Mouse (Mus musculus): ENCODE measurements at regions not wholly inside any gene's neighbourhood (a gene's known extent, or its start where the extent isn't known, plus 50 kb on each side); places are given as distances from the start of the nearest gene placed in this dataset.

DNA sequence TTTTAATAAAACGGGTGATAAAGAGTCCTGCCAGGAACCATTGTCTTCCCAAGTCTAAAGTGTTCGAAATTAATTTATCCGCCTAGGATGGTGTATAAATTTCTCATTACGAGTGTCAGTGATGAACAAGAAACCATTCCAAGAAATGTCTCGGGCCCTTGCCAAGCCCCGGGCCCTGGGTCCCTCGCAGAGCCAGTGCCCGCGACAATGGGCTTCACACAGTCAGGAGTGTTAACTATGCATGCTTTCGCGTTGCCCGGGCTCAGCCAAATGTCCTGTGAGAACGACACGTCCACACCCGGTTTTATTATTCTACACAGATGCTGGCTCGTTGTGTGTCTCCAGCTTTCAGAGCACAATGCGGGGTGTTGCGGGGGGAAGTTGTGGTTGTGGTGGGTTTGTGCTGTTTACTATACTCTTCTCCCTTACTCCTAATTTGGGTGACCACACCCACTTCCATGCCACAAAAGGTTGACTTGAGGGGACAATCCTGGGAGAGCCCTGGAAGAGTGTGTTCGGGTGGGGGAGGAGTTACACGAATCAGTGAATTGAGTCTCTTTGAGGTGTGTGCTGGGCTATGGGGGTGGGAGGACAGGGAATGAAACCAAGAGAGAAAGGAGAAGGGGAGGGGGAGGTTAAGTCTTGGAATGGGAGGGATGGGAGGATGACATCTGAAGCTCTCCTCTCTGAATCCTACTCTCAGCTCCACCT is 166.5 kb downstream of the Inhbb start:
- Histone ChIP-seq H3K27ac (replicated peaks; ENCODE audit: low read depth, low read length) (no peak overlapping the region), H3K4me3 (ENCODE audit: low read depth, low read length) (no peak overlapping the region), H3K36me3 (ENCODE audit: control insufficient read depth, insufficient read depth, low read length) (no peaks in the 10 kb centered on the region), H3K4me1 (ENCODE audit: control insufficient read depth, insufficient read depth, low read length) (0 out of 2 replicates have a peak, but pooled peaks cover 3% of the 10 kb centered on the region), H3K27me3 (replicated peaks; ENCODE audit: control insufficient read depth, insufficient read depth, low read length) (no peaks in the 10 kb centered on the region), H3K9me3 (ENCODE audit: control insufficient read depth, low read length) (no peaks in the 10 kb centered on the region), H3K9ac (ENCODE audit: low read depth, low read length) (no peak overlapping the region), H3K4me2 (ENCODE audit: low read depth, low read length) (no peak overlapping the region)
- WGBS: 91% methylated on average over 20 of the region's 20 CpGs
- ATAC-seq (ENCODE audit: low read depth) (no peak), DNase-seq (ENCODE audit: low spot score) (no peak)

DNA sequence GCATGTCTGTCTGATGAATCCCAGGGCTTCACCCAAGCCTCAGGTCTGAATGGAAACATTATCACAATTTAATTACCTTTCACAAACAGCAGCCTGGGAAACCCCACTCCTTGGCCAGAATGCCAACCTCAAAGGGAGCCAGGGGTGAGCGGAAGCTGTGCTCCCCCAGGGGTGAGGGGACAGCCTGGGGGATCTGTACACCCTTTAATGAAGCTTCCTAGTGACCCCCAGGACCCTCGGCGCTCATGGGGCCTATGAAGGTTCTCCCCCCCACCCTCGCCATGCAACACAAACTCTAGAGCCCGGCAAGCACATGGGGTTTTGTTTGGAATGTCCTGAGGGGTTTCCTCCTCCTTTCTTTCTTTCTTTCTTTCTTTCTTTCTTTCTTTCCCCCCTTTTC is 167.1 kb downstream of the Inhbb start:
- Histone ChIP-seq H3K27me3 (replicated peaks; ENCODE audit: control insufficient read depth, insufficient read depth, low read length) (no peaks in the 10 kb centered on the region), H3K9me3 (ENCODE audit: control insufficient read depth, low read length) (no peaks in the 10 kb centered on the region), H3K4me1 (ENCODE audit: control insufficient read depth, insufficient read depth, low read length) (no peaks in the 10 kb centered on the region), H3K27ac (replicated peaks; ENCODE audit: low read depth, low read length) (no peak overlapping the region), H3K4me2 (ENCODE audit: low read depth, low read length) (no peak overlapping the region), H3K9ac (ENCODE audit: low read depth, low read length) (no peak overlapping the region), H3K4me3 (ENCODE audit: low read depth, low read length) (no peak overlapping the region), H3K36me3 (ENCODE audit: control insufficient read depth, insufficient read depth, low read length) (no peaks in the 10 kb centered on the region)
- DNase-seq (ENCODE audit: low spot score): no peak
- 78% methylated on average over 5 of the region's 5 CpGs for WGBS
- ATAC-seq (ENCODE audit: low read depth): no peak

DNA sequence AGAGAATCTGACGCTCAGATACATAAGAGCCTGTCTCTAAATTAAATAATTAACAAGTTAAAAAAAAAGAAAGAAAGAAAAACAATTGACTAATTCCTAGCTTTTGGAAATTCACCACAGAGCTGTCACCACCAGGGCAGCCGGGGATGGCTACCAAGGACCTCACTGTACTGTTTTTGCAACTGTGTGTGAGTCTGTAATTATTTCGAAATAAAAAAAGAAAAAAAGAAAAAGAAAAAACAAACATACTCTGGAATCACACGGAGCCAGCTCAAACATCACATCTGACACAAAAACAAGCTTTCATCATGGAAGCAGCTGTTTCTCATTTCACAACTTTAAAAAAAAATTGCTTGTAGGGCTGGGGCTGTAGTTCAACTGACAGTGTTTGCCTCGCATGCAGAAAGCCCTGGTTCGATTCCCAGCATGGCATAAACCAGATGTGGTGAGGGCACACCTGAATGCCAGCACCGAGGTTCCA is 168.6 kb downstream of the Inhbb start:
- Histone ChIP-seq H3K4me3 (ENCODE audit: low read depth, low read length) (no peak overlapping the region), H3K4me1 (ENCODE audit: control insufficient read depth, insufficient read depth, low read length) (no peaks in the 10 kb centered on the region), H3K4me2 (ENCODE audit: low read depth, low read length) (no peak overlapping the region), H3K36me3 (ENCODE audit: control insufficient read depth, insufficient read depth, low read length) (no peaks in the 10 kb centered on the region), H3K27me3 (replicated peaks; ENCODE audit: control insufficient read depth, insufficient read depth, low read length) (no peaks in the 10 kb centered on the region), H3K9me3 (ENCODE audit: control insufficient read depth, low read length) (no peaks in the 10 kb centered on the region), H3K9ac (ENCODE audit: low read depth, low read length) (no peak overlapping the region), H3K27ac (replicated peaks; ENCODE audit: low read depth, low read length) (no peak overlapping the region)
- no peak for ATAC-seq (ENCODE audit: low read depth)
- DNase-seq (ENCODE audit: low spot score): peak; percentile 35
- WGBS: 27% methylated on average over 7 of the region's 7 CpGs

DNA sequence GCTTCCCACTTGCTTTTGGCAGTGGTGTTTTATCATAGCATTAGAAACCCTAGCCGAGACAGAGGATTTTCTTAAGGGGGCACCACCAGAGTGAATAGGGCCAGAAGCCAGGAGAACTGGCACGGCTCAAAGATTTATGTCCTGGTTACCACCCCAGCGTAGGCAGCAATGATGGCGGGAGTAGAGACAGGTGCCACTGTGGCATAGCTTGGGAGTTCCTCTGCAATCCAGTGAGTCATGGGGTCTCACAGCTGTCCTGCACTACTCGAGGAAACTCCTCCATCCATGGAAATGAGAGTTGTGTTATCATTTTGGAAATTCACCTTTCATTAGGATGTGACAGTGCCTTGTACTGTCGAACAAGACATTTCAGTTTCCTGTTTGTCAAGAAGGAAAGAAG is 169.6 kb downstream of the Inhbb start:
- no peaks in the 10 kb centered on the region for H3K9me3 ChIP-seq (ENCODE audit: control insufficient read depth, low read length)
- ATAC-seq (ENCODE audit: low read depth): no peak
- H3K4me2 ChIP-seq (ENCODE audit: low read depth, low read length): no peak overlapping the region
- no peaks in the 10 kb centered on the region for H3K4me1 ChIP-seq (ENCODE audit: control insufficient read depth, insufficient read depth, low read length)
- H3K36me3 ChIP-seq (ENCODE audit: control insufficient read depth, insufficient read depth, low read length): no peaks in the 10 kb centered on the region
- no peak for DNase-seq (ENCODE audit: low spot score)
- H3K9ac ChIP-seq (ENCODE audit: low read depth, low read length): no peak overlapping the region
- 90% methylated on average over 6 of the region's 6 CpGs for WGBS
- no peak overlapping the region for H3K27ac ChIP-seq (replicated peaks; ENCODE audit: low read depth, low read length)
- no peak overlapping the region for H3K4me3 ChIP-seq (ENCODE audit: low read depth, low read length)
- H3K27me3 ChIP-seq (replicated peaks; ENCODE audit: control insufficient read depth, insufficient read depth, low read length): no peaks in the 10 kb centered on the region

DNA sequence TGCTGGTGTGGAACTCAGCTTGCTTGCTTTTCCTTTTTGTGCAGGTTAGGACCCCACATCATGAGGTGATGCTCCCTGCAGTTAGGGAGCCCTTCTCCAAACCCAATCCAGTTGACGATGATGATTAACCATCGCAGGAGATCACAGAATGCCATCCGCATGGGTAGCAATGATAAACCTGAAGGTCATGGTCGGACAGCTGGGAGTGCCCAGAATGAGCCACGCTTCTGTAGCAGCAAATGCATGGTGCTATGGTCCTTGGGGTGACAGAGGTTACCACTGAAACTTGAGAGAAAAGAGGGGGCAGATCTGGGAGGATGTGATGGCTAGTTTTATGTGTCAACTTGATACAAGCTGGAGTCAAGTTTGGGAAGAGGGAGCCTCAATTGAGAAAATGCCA is 170.3 kb downstream of the Inhbb start:
- Histone ChIP-seq H3K4me3 (ENCODE audit: low read depth, low read length) (no peak overlapping the region), H3K4me1 (ENCODE audit: control insufficient read depth, insufficient read depth, low read length) (no peaks in the 10 kb centered on the region), H3K36me3 (ENCODE audit: control insufficient read depth, insufficient read depth, low read length) (no peaks in the 10 kb centered on the region), H3K27me3 (replicated peaks; ENCODE audit: control insufficient read depth, insufficient read depth, low read length) (no peaks in the 10 kb centered on the region), H3K9me3 (ENCODE audit: control insufficient read depth, low read length) (no peaks in the 10 kb centered on the region), H3K4me2 (ENCODE audit: low read depth, low read length) (no peak overlapping the region), H3K9ac (ENCODE audit: low read depth, low read length) (no peak overlapping the region), H3K27ac (replicated peaks; ENCODE audit: low read depth, low read length) (no peak overlapping the region)
- no peak for ATAC-seq (ENCODE audit: low read depth)
- DNase-seq (ENCODE audit: low spot score): no peak
- WGBS: 96% methylated on average over 5 of the region's 5 CpGs

DNA sequence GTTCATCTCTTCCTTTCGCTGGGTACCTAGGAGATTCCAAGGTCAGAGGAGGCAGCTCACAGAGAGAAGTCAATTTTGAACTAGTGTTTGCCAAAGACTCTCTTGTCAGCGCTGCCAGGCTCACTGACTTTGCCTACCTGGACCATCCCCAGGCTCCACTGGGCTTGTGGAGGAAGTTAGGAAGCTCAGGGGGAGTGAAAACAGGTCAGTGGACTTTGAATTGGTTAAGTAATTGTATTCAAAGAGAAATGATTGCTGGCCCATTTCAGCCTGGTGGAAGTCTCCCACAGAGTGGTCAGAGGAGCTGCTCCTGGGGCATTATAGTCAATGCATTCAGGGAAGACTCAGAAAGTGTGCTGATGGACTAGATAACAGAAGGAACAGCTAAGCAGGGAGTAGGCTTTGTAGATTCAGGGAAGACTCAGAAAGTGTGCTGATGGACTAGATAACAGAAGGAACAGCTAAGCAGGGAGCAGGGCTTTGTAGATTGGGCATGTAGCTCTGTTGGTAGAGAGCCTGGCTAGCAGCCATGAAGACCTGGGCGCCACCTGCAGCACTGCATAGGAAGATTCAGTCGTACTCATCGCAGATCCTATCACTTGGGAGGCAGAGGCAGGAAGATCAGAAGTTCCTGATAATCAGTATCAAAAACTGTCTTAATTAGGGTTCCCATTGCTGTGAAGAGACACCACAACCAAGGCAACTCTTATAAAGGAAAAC is 173.1 kb downstream of the Inhbb start:
- 87% methylated on average over 5 of the region's 5 CpGs for WGBS
- ATAC-seq (ENCODE audit: low read depth): no peak

DNA sequence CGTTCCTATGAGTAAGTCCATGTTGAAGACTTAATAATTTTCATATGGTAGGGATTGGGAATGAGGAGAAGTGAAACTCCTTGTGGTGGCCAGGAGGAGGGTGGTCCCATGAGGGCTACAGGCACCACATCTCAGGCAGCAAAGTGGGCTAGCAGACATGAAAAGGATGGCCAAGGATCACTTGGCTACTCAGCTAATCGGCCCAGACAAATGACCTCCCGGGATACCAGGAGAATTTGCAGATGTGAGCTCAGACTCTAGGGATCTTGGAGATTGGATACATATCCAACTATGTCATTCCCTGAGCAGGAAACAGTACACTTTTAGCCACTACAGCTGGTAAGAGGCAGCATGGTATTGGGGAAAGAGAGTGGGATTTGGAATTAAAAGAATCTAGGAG is 174.9 kb downstream of the Inhbb start:
- no peak for DNase-seq (ENCODE audit: low spot score)
- Histone ChIP-seq H3K27me3 (replicated peaks; ENCODE audit: control insufficient read depth, insufficient read depth, low read length) (no peaks in the 10 kb centered on the region), H3K9me3 (ENCODE audit: control insufficient read depth, low read length) (no peaks in the 10 kb centered on the region), H3K9ac (ENCODE audit: low read depth, low read length) (no peak overlapping the region), H3K27ac (replicated peaks; ENCODE audit: low read depth, low read length) (no peak overlapping the region), H3K4me2 (ENCODE audit: low read depth, low read length) (no peak overlapping the region), H3K4me1 (ENCODE audit: control insufficient read depth, insufficient read depth, low read length) (no peaks in the 10 kb centered on the region), H3K4me3 (ENCODE audit: low read depth, low read length) (no peak overlapping the region), H3K36me3 (ENCODE audit: control insufficient read depth, insufficient read depth, low read length) (no peaks in the 10 kb centered on the region)
- WGBS: 43% methylated on average over 3 of the region's 3 CpGs
- ATAC-seq (ENCODE audit: low read depth): no peak

More for the DNA sequence above, 173.1 kb downstream of the Inhbb start:
- H3K4me2 ChIP-seq (ENCODE audit: low read depth, low read length): no peak overlapping the region
- no peaks in the 10 kb centered on the region for H3K9me3 ChIP-seq (ENCODE audit: control insufficient read depth, low read length)
- no peak overlapping the region for H3K27ac ChIP-seq (replicated peaks; ENCODE audit: low read depth, low read length)
- no peak for DNase-seq (ENCODE audit: low spot score)
- no peaks in the 10 kb centered on the region for H3K27me3 ChIP-seq (replicated peaks; ENCODE audit: control insufficient read depth, insufficient read depth, low read length)
- no peak overlapping the region for H3K4me3 ChIP-seq (ENCODE audit: low read depth, low read length)
- no peaks in the 10 kb centered on the region for H3K36me3 ChIP-seq (ENCODE audit: control insufficient read depth, insufficient read depth, low read length)
- no peaks in the 10 kb centered on the region for H3K4me1 ChIP-seq (ENCODE audit: control insufficient read depth, insufficient read depth, low read length)
- H3K9ac ChIP-seq (ENCODE audit: low read depth, low read length): no peak overlapping the region

DNA sequence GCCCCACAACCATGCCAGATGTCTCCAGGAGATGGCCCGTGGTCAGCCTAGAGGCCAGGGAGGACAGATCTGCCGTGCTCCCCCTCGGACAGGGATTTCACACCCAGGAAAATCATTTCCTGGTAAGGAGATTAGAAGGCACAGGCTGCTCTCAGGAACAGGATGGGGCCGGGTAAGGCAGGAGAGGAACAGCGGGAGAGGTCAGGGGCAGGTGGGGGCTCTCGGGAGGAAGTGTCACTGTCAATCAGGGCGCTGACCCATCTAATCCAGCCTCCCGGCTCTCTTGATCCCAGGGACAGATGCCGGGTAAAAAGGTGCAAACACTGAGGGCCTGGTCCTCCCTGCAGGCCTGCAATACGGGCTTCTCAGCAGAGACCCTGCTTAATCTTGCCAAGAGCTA is 183.6 kb downstream of the Inhbb start:
- no peaks in the 10 kb centered on the region for H3K9me3 ChIP-seq (ENCODE audit: control insufficient read depth, low read length)
- no peaks in the 10 kb centered on the region for H3K27me3 ChIP-seq (replicated peaks; ENCODE audit: control insufficient read depth, insufficient read depth, low read length)
- WGBS: 30% methylated on average over 10 of the region's 10 CpGs
- no peak for ATAC-seq (ENCODE audit: low read depth)
- H3K36me3 ChIP-seq (ENCODE audit: control insufficient read depth, insufficient read depth, low read length): no peaks in the 10 kb centered on the region
- no peak overlapping the region for H3K4me3 ChIP-seq (ENCODE audit: low read depth, low read length)
- no peak for DNase-seq (ENCODE audit: low spot score)
- H3K4me2 ChIP-seq (ENCODE audit: low read depth, low read length): no peak overlapping the region
- no peak overlapping the region for H3K27ac ChIP-seq (replicated peaks; ENCODE audit: low read depth, low read length)
- no peak overlapping the region for H3K9ac ChIP-seq (ENCODE audit: low read depth, low read length)
- no peaks in the 10 kb centered on the region for H3K4me1 ChIP-seq (ENCODE audit: control insufficient read depth, insufficient read depth, low read length)

DNA sequence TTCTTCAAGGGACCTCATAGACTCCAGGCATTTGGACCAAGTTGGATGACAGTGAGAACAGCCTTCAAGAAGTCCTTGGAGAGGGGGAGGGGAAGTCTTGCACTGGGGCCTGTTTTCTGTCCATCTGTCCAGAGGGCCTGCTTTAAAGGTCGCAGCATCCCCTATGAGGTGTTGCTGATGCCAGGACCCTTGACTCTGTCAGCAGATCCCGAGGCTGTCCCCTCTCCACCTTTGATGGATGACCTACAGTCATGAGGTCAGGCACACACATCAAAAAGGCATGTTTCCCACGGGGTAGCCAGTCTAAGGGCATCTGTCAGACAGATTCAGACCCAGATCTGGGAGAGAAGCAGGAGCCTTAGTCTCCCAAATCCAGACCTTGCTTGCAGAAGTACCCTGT is 183.4 kb upstream of the Gli2 start:
- H3K4me3 ChIP-seq (ENCODE audit: low read depth, low read length): no peak overlapping the region
- no peak for DNase-seq (ENCODE audit: low spot score)
- no peak overlapping the region for H3K27ac ChIP-seq (replicated peaks; ENCODE audit: low read depth, low read length)
- H3K4me2 ChIP-seq (ENCODE audit: low read depth, low read length): no peak overlapping the region
- 33% methylated on average over 3 of the region's 3 CpGs for WGBS
- no peak overlapping the region for H3K9ac ChIP-seq (ENCODE audit: low read depth, low read length)
- no peaks in the 10 kb centered on the region for H3K36me3 ChIP-seq (ENCODE audit: control insufficient read depth, insufficient read depth, low read length)
- H3K27me3 ChIP-seq (replicated peaks; ENCODE audit: control insufficient read depth, insufficient read depth, low read length): no peaks in the 10 kb centered on the region
- no peaks in the 10 kb centered on the region for H3K4me1 ChIP-seq (ENCODE audit: control insufficient read depth, insufficient read depth, low read length)
- 0 out of 2 replicates have a peak, but pooled peaks cover 4% of the 10 kb centered on the region for H3K9me3 ChIP-seq (ENCODE audit: control insufficient read depth, low read length)
- ATAC-seq (ENCODE audit: low read depth): no peak
